9 mouse cellular contexts compared by ENCODE assay signal in genomic region chr2:155755746-155756145, GRCm38 (mm10). TPM values are rescaled to one million over a fixed set of nuclear protein-coding genes. Genes with fewer than 3 reads are reported as not detected.
DNase-seq lines count a peak whose midpoint lies in the region; ATAC-seq and TF ChIP-seq lines count a peak whose summit lies in the region.
"Had no signal": no experiment of that assay in that cellular context is flagged by ENCODE, and none has a peak within 500 bp of the region (broad histone marks: within the 10 kb centered on the region; RNA-seq: fewer than 3 reads in every experiment).

No protein-coding gene starts in this region.

- WGBS in heart, embryonic 11.5 days (ENCODE audit: insufficient replicate concordance), result 0% methylated on average over 1 of the region's 1 CpGs

- DNase-seq in heart, postnatal 14 days, result peak; percentile 42 to 66
- DNase-seq in spleen, postnatal 4 days (ENCODE audit: low spot score in 2 of 2), result peak; percentile 54 to 81
- no peak for DNase-seq in spleen, adult 12 weeks (ENCODE audit: low spot score)
- DNase-seq in heart, postnatal 4 days, result peak; percentile 67
- DNase-seq in right cerebral cortex, adult 2 months (ENCODE audit: low spot score in 2 of 2), result no peak

- no peak overlapping the region for H3K4me3 ChIP-seq in heart, embryonic 11.5 days (ENCODE audit: low read depth, low read length)
- no peak overlapping the region for H3K4me3 ChIP-seq in bone marrow macrophage, adult 2 months (ENCODE audit: insufficient read depth, low read length)
- H3K4me3 ChIP-seq: limb, embryonic 12.5 days had no signal

- TF ChIP-seq CTCF in bone marrow macrophage, adult 2 months (IDR thresholded peaks at IDR 0.05; ENCODE audit: low read depth, low read length), result peak; percentile 69

- H3K4me2 ChIP-seq in heart, embryonic 11.5 days, result no peak overlapping the region
- H3K4me2 ChIP-seq: limb, embryonic 12.5 days had no signal

- H3K36me3 ChIP-seq in heart, embryonic 11.5 days (ENCODE audit: control insufficient read depth, insufficient read depth, low read length), result no peaks in the 10 kb centered on the region
- H3K36me3 ChIP-seq: limb, embryonic 12.5 days had no signal

- H3K9ac ChIP-seq in heart, embryonic 11.5 days (ENCODE audit: low read depth, low read length), result no peak overlapping the region
- H3K9ac ChIP-seq: limb, embryonic 12.5 days had no signal

- intact Hi-C loops in heart, postnatal 14 days (cut with DNase I), result loop anchor here (2.0 kb wide), 1 partner anchor 59 kb away; no protein-coding TSS in a partner anchor

- H3K27ac ChIP-seq in heart, embryonic 11.5 days (ENCODE audit: low read depth, low read length), result no peak overlapping the region
- no peak overlapping the region for H3K27ac ChIP-seq in bone marrow macrophage, adult 2 months (ENCODE audit: insufficient read depth, low read depth, low read length)
- H3K27ac ChIP-seq: limb, embryonic 12.5 days had no signal

- no peaks in the 10 kb centered on the region; the same call in 1 of the 2 replicates for H3K4me1 ChIP-seq in heart, embryonic 11.5 days (ENCODE audit: control insufficient read depth, insufficient read depth, low read length)
- peaks cover 17% of the 10 kb centered on the region for H3K4me1 ChIP-seq in bone marrow macrophage, adult 2 months (ENCODE audit: control insufficient read depth, insufficient read depth, low read length)

- no peaks in the 10 kb centered on the region for H3K9me3 ChIP-seq in heart, embryonic 11.5 days (replicated peaks; ENCODE audit: control insufficient read depth, low read length)
- H3K9me3 ChIP-seq: limb, embryonic 12.5 days had no signal

- ATAC-seq in heart, embryonic 11.5 days (replicated peaks; ENCODE audit: insufficient number of reproducible peaks, low FRiP score, low TSS enrichment), result no peak
- peak; percentile 67 for ATAC-seq in megakaryocyte-erythroid progenitor cell, adult 5-6 weeks (replicated peaks; ENCODE audit: low FRiP score, low TSS enrichment, poor library complexity, severe bottlenecking)

- no peak for TF ChIP-seq POLR2A in bone marrow macrophage, adult 2 months (IDR thresholded peaks at IDR 0.05; ENCODE audit: borderline replicate concordance, low read depth, low read length)

- H3K27me3 ChIP-seq in heart, embryonic 11.5 days (ENCODE audit: control insufficient read depth, insufficient read depth, low read length), result peaks cover 9% of the 10 kb centered on the region

RNA-seq across cellular contexts. Expression of gene Procr, which starts 4.8 kb away (rescaled TPM):
- 1 to 10 TPM; 4.8 to 6.1 TPM for total RNA-seq in heart, postnatal 14 days (2021)
- 8.6 and 9.2 TPM in 2 replicates for polyA plus RNA-seq in heart, embryonic 11.5 days (2014; fragmentation: Nextera tagmentation; extraction: Ambion mirVana)
- polyA plus RNA-seq in bone marrow macrophage, adult 2 months (2012; ENCODE audit: insufficient read depth, insufficient read length, missing spikeins), result 3.7 and 3.9 TPM in 2 replicates
- 1 to 10 TPM; 5.6 to 8.0 TPM for total RNA-seq in heart, postnatal 4 days (2021)
- not detected in 2 replicates for total RNA-seq in megakaryocyte-erythroid progenitor cell, adult 5-6 weeks (2014; fragmentation: Nextera tagmentation)
- 1.4 TPM in 1 of 2 replicates, not detected in the other for total RNA-seq in megakaryocyte-erythroid progenitor cell, adult 5-6 weeks (2017)

RNA-seq across cellular contexts. Expression of gene Mmp24, which starts 19.4 kb away (rescaled TPM):
- total RNA-seq in heart, postnatal 14 days (2021), result under 1 TPM in 1 of 2 experiments, not detected in 1; 0.07 TPM
- polyA plus RNA-seq in heart, embryonic 11.5 days (2014; fragmentation: Nextera tagmentation; extraction: Ambion mirVana), result 0.04 TPM in 1 of 2 replicates, not detected in the other
- not detected in 2 replicates for polyA plus RNA-seq in bone marrow macrophage, adult 2 months (2012; ENCODE audit: insufficient read depth, insufficient read length, missing spikeins)
- under 1 TPM; 0.07 TPM for total RNA-seq in heart, postnatal 4 days (2021)
- not detected in 2 replicates for total RNA-seq in megakaryocyte-erythroid progenitor cell, adult 5-6 weeks (2014; fragmentation: Nextera tagmentation)
- total RNA-seq in megakaryocyte-erythroid progenitor cell, adult 5-6 weeks (2017), result 0.05 TPM in 1 of 2 replicates, not detected in the other

RNA-seq across cellular contexts. Expression of gene Gm17581, which starts 20.1 kb away (rescaled TPM):
- total RNA-seq in heart, postnatal 14 days (2021), result not detected
- not detected in 2 replicates for polyA plus RNA-seq in heart, embryonic 11.5 days (2014; fragmentation: Nextera tagmentation; extraction: Ambion mirVana)
- polyA plus RNA-seq in bone marrow macrophage, adult 2 months (2012; ENCODE audit: insufficient read depth, insufficient read length, missing spikeins), result not detected in 2 replicates
- total RNA-seq in heart, postnatal 4 days (2021), result not detected
- not detected in 2 replicates for total RNA-seq in megakaryocyte-erythroid progenitor cell, adult 5-6 weeks (2014; fragmentation: Nextera tagmentation)
- total RNA-seq in megakaryocyte-erythroid progenitor cell, adult 5-6 weeks (2017), result not detected in 2 replicates
- polyA plus RNA-seq: limb, embryonic 12.5 days had no signal

RNA-seq across cellular contexts. Expression of gene Edem2, which starts 26.5 kb away (rescaled TPM):
- 1 to 10 TPM; 7.8 to 9.5 TPM for total RNA-seq in heart, postnatal 14 days (2021)
- 28.6 and 28.8 TPM in 2 replicates for polyA plus RNA-seq in heart, embryonic 11.5 days (2014; fragmentation: Nextera tagmentation; extraction: Ambion mirVana)
- polyA plus RNA-seq in bone marrow macrophage, adult 2 months (2012; ENCODE audit: insufficient read depth, insufficient read length, missing spikeins), result 44.3 and 46.4 TPM in 2 replicates
- total RNA-seq in heart, postnatal 4 days (2021), result 1 to 10 TPM; 9.3 to 9.7 TPM
- total RNA-seq in megakaryocyte-erythroid progenitor cell, adult 5-6 weeks (2014; fragmentation: Nextera tagmentation), result 15.9 and 23.0 TPM in 2 replicates
- 10.1 and 14.7 TPM in 2 replicates for total RNA-seq in megakaryocyte-erythroid progenitor cell, adult 5-6 weeks (2017)

Comparison
In these comparisons a context has a peak if more than half of its experiments do, and no peak if none do; other contexts are left out.
1. DNase-seq: peak in heart, postnatal 14 days (2 of 2), spleen, postnatal 4 days (2 of 2) and heart, postnatal 4 days (single experiment); none in spleen, adult 12 weeks (single experiment) and right cerebral cortex, adult 2 months (0 of 2).